Mouse (Mus musculus) lung, postnatal 0 days (tissue): ENCODE measurements around the gene Gm867.

Source experiments
- CTCF ChIP-seq: IDR thresholded peaks from 2 replicates; pipeline ENCODE4 v1.5.1; 2016; ENCODE audit warnings: antibody characterized with exemption, mild to moderate bottlenecking
- EP300 ChIP-seq: IDR thresholded peaks from 2 replicates; pipeline ENCODE4 v1.6.1; 2016; ENCODE audit warnings: antibody characterized with exemption, mild to moderate bottlenecking, control low read depth

- TF ChIP-seq EP300 (no peak), CTCF (no peak)
These were observed 23.6 kb downstream of the Gm867 start for GRCm38 (mm10) chr10:75916840-75917239.
